Mouse (Mus musculus) midbrain, embryonic 11.5 days (tissue): ENCODE measurements around the gene Cd276. TPM values are rescaled to one million over a fixed set of nuclear protein-coding genes. Genes with fewer than 3 reads are reported as not detected.
A peak's percentile ranks its signal among the peaks of the same experiment; 100 is the strongest.

ENCODE experiments used
- ATAC-seq: fragments of 200-750 bp; cut with Nextera tagmentation; 2 replicates; pipeline ENCODE4 v1.8.0; 2017; ENCODE audit warnings: moderate TSS enrichment, moderate library complexity; ENCODE audit not compliant: low FRiP score
- DNase-seq: peaks from one replicate; pipeline ENCODE4 v3.0.0; 2015; ENCODE audit warnings: low spot score; ENCODE audit errors: missing footprints
- H3K27ac ChIP-seq: fragments of 300-500 bp; sonication (generic); 2 replicates; pipeline ENCODE4 v1.5.1; 2014; ENCODE audit warnings: low read depth, low read length
- H3K27me3 ChIP-seq: fragments of 300-500 bp; sonication (generic); 2 replicates; pipeline ENCODE4 v1.6.1; 2014; ENCODE audit warnings: mild to moderate bottlenecking, low read length, moderate library complexity, mixed read lengths; ENCODE audit not compliant: control insufficient read depth, insufficient read depth
- H3K36me3 ChIP-seq: fragments of 300-500 bp; sonication (generic); 2 replicates; pipeline ENCODE4 v1.6.1; 2014; ENCODE audit warnings: mild to moderate bottlenecking, low read length, moderate library complexity, mixed read lengths; ENCODE audit not compliant: control insufficient read depth, insufficient read depth
- H3K4me1 ChIP-seq: fragments of 300-500 bp; sonication (generic); 2 replicates; pipeline ENCODE4 v1.6.1; 2014; ENCODE audit warnings: low read length; ENCODE audit not compliant: control insufficient read depth, insufficient read depth
- H3K4me2 ChIP-seq: fragments of 300-500 bp; sonication (generic); 2 replicates; pipeline ENCODE4 v1.6.1; 2014; ENCODE audit warnings: mild to moderate bottlenecking, moderate library complexity
- H3K4me3 ChIP-seq: fragments of 300-500 bp; sonication (generic); 2 replicates; pipeline ENCODE4 v1.5.1; 2014; ENCODE audit warnings: low read depth, low read length
- H3K9ac ChIP-seq: fragments of 300-500 bp; sonication (generic); 2 replicates; pipeline ENCODE4 v1.6.1; 2014; ENCODE audit warnings: low read length
- H3K9me3 ChIP-seq: fragments of 300-500 bp; sonication (generic); 2 replicates; pipeline ENCODE4 v1.6.1; 2016; ENCODE audit warnings: low read length; ENCODE audit not compliant: control insufficient read depth
- WGBS: fragments of 180-500 bp; shearing (Covaris S2); extraction: QIAGEN DNeasy Blood & Tissue Kit; methylation state at CpG from one replicate; pipeline ENCODE4 v1.1.7; 2014; 5-methylcytosine and 5-hydroxymethylcytosine counted together
- polyA plus RNA-seq: library from polyadenylated mRNA; unstranded; fragments of >200 nt; fragmentation: Nextera tagmentation; extraction: Ambion mirVana; gene quantifications from 2 replicates; pipeline ENCODE4 v1.2.1, GENCODE M21; 2014

Gene Cd276
- polyA plus RNA-seq, 1 experiment from 2014 or later = 23.8 TPM

GRCm38 (mm10) chr9:58527841-58528240 lies 27.4 kb downstream of the Cd276 start:
- Histone ChIP-seq H3K9me3 (no peaks in the 10 kb centered on the region), H3K36me3 (no peaks in the 10 kb centered on the region; the same call in 1 of the 2 replicates), H3K27ac (no peak overlapping the region), H3K4me3 (no peak overlapping the region), H3K4me1 (no peaks in the 10 kb centered on the region), H3K9ac (no peak overlapping the region), H3K4me2 (no peak overlapping the region), H3K27me3 (no peaks in the 10 kb centered on the region)
- 76% methylated on average over 4 of the region's 4 CpGs for WGBS
- ATAC-seq (no peak), DNase-seq (no peak)

GRCm38 (mm10) chr9:58525108-58525507 lies 30.1 kb downstream of the Cd276 start:
- H3K27me3 ChIP-seq = no peaks in the 10 kb centered on the region
- ATAC-seq = no peak
- H3K27ac ChIP-seq = no peak overlapping the region
- H3K4me1 ChIP-seq = no peaks in the 10 kb centered on the region
- H3K4me2 ChIP-seq = no peak overlapping the region
- no peak overlapping the region for H3K9ac ChIP-seq
- no peaks in the 10 kb centered on the region; the same call in 1 of the 2 replicates for H3K36me3 ChIP-seq
- peak; percentile 35 for DNase-seq
- no peak overlapping the region for H3K4me3 ChIP-seq
- no peaks in the 10 kb centered on the region for H3K9me3 ChIP-seq
- 86% methylated on average over 4 of the region's 4 CpGs for WGBS

DNA sequence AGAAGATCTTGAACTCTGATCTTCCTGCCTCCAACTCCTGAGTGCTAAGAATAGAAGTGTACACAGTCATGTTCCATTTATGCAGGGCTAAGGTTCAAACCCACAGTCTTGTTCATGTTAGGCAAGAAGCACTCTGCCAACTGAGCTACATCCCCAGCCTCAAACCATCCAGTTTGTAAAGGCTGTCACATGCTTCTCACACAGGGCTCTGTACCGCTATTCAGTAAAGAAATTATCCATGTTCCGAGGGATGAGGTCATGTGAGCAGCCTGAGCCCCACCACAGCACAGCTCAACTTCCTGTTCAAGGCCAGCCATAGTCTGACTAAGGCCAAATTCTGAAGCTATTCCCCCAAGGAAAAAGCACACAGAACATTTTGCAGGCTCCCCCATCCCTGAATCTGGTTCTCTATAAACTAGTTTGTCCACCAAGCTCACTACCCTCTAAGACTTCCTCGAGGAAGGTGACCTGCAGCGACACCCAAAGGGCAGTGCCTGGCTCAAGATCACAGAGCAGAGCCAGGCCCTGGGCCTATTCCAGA lies 33.3 kb downstream of the Cd276 start:
- no peaks in the 10 kb centered on the region for H3K36me3 ChIP-seq
- ATAC-seq (no peak), DNase-seq (peak; percentile 21)
- H3K9me3 ChIP-seq = no peaks in the 10 kb centered on the region
- H3K4me3 ChIP-seq = no peak overlapping the region
- no peak overlapping the region for H3K9ac ChIP-seq
- no peaks in the 10 kb centered on the region for H3K4me1 ChIP-seq
- H3K27me3 ChIP-seq = no peaks in the 10 kb centered on the region
- no peak overlapping the region for H3K4me2 ChIP-seq
- H3K27ac ChIP-seq = no peak overlapping the region
- 67% methylated on average over 4 of the region's 4 CpGs for WGBS

DNA sequence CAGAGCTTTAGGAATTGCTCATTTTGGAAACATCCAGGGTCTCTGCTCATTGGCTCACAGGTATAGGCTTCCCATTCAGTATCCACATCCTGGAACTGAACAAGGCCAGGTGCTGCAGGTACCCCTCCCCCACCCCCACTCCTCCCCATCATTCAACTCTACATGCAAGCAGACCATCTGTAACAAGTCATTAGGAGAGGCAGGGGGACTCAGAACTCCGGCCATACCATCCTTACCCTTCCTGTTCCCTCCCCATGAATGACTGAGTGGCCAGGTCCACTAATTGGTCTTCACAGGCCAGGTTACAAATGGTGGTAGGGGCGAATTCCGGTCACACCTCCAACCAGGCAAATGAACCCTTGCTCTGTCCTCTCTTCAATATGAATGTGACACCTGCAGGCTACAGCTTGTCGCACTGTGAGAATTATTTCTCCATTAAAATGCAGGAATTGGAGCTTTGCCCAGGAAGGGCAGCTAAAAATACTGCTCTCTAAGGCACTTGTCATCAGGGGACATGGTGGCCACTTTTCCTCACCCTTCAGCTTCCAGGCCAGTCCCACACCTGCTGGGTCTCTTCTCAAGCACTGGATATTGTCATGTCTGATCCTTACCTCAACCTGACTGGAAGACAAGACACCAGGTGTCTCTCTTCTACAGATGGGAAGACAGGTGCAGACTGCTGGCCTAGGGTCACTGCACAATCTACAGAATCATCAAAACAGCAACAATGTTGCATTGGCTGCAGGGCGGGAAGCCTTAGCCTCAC lies 34.2 kb downstream of the Cd276 start:
- H3K27ac ChIP-seq = no peak overlapping the region
- no peaks in the 10 kb centered on the region for H3K4me1 ChIP-seq
- ATAC-seq = no peak
- WGBS = 81% methylated on average over 5 of the region's 5 CpGs
- no peaks in the 10 kb centered on the region for H3K9me3 ChIP-seq
- H3K36me3 ChIP-seq = no peaks in the 10 kb centered on the region
- peak; percentile 65 for DNase-seq
- H3K4me2 ChIP-seq = no peak overlapping the region
- no peaks in the 10 kb centered on the region for H3K27me3 ChIP-seq
- no peak overlapping the region for H3K9ac ChIP-seq
- H3K4me3 ChIP-seq = no peak overlapping the region

DNA sequence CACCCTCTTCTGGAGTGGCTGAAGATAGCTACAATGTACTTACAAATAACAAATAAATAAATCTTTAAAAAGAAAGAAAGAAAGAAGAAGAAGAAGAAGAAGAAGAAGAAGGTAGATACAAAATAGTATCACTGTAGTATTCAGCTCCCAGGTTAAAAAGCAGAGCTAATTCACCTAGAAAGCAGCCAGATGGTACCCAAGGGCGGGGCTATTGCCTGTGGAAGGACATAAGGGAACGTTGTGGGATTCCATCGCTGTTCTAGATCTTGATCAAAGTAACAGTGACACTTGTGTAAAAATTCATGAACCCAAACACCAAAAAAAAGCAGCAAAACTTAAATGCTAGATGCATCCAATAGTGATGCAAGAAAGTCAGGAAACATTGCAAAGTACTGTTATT lies 35.3 kb downstream of the Cd276 start:
- 82% methylated on average over 3 of the region's 3 CpGs for WGBS
- H3K4me1 ChIP-seq = no peaks in the 10 kb centered on the region

GRCm38 (mm10) chr9:58517866-58518750 lies 37.1 kb downstream of the Cd276 start:
- no peaks in the 10 kb centered on the region for H3K9me3 ChIP-seq
- no peak overlapping the region for H3K4me2 ChIP-seq
- 64% methylated on average over 9 of the region's 9 CpGs for WGBS
- H3K27ac ChIP-seq = no peak overlapping the region
- no peaks in the 10 kb centered on the region for H3K36me3 ChIP-seq
- no peaks in the 10 kb centered on the region for H3K4me1 ChIP-seq
- H3K9ac ChIP-seq = no peak overlapping the region
- no peak for ATAC-seq
- peak; percentile 31 for DNase-seq
- no peaks in the 10 kb centered on the region for H3K27me3 ChIP-seq
- no peak overlapping the region for H3K4me3 ChIP-seq

More for the DNA sequence above, 35.3 kb downstream of the Cd276 start:
- no peaks in the 10 kb centered on the region for H3K9me3 ChIP-seq
- no peaks in the 10 kb centered on the region for H3K36me3 ChIP-seq
- H3K4me2 ChIP-seq = no peak overlapping the region
- H3K9ac ChIP-seq = no peak overlapping the region
- ATAC-seq (no peak), DNase-seq (peak; percentile 35)
- no peak overlapping the region for H3K4me3 ChIP-seq
- no peaks in the 10 kb centered on the region for H3K27me3 ChIP-seq
- no peak overlapping the region for H3K27ac ChIP-seq

- H3K9ac ChIP-seq = no peak overlapping the region
- H3K27ac ChIP-seq = no peak overlapping the region
- H3K4me1 ChIP-seq = no peaks in the 10 kb centered on the region
- ATAC-seq (no peak), DNase-seq (no peak)
- H3K36me3 ChIP-seq = no peaks in the 10 kb centered on the region
- WGBS = 84% methylated on average over 3 of the region's 3 CpGs
- no peaks in the 10 kb centered on the region for H3K9me3 ChIP-seq
- H3K4me3 ChIP-seq = no peak overlapping the region
- H3K27me3 ChIP-seq = no peaks in the 10 kb centered on the region
- no peak overlapping the region for H3K4me2 ChIP-seq
Measured at GRCm38 (mm10) chr9:58516480-58516879, 38.8 kb downstream of the Cd276 start.

DNA sequence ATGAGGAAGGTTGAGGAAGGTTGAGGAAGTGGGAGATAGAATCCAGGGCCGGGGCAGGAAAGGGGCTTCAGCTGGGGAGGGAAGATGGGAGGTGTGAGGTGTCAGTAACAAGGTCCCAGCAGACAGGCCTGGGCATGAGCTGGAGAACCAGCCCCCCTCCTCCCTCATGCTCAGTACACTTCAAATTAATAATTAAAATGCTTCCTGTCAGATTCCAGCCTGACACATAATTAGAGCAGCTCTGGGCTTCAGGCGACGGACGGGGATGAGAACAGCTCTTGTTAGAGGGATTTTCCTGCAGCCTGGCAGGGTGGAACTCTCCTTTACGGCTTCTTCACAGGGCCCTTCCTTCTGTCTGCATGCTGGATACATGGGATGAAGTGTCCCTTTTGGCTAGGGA lies 41.5 kb downstream of the Cd276 start:
- Histone ChIP-seq H3K4me2 (no peak overlapping the region), H3K4me3 (no peak overlapping the region), H3K27ac (no peak overlapping the region), H3K27me3 (no peaks in the 10 kb centered on the region), H3K4me1 (no peaks in the 10 kb centered on the region), H3K9me3 (no peaks in the 10 kb centered on the region), H3K36me3 (no peaks in the 10 kb centered on the region), H3K9ac (no peak overlapping the region)
- ATAC-seq (no peak), DNase-seq (no peak)
- 67% methylated on average over 5 of the region's 5 CpGs for WGBS

DNA sequence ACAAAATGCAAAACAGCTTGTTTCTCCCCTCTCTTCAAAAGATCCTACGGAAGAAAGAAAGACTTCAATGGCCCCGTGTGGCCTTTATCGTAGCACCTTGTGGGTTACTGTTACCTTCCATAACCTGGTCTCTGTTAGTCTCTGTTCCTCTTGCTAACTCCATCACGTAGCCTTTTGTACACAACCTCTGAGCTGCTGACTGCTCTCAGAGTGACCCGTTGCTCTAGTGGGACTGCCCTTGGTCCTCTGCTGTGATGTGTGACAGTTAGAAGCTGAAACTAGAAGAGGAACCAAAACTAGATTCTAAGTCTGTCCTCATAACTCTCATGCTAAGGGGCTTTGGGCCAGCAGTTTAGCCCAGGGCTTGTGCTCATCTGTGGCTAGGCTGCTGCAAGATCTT lies 44.8 kb downstream of the Cd276 start:
- no peak for DNase-seq
- Histone ChIP-seq H3K27me3 (no peaks in the 10 kb centered on the region), H3K4me1 (no peaks in the 10 kb centered on the region), H3K27ac (no peak overlapping the region), H3K9me3 (no peaks in the 10 kb centered on the region), H3K9ac (no peak overlapping the region), H3K36me3 (no peaks in the 10 kb centered on the region), H3K4me3 (no peak overlapping the region), H3K4me2 (no peak overlapping the region)
- 90% methylated on average over 5 of the region's 5 CpGs for WGBS
- ATAC-seq = no peak
